Mouse (Mus musculus): ENCODE results near the gene Stk32b.

DNA sequence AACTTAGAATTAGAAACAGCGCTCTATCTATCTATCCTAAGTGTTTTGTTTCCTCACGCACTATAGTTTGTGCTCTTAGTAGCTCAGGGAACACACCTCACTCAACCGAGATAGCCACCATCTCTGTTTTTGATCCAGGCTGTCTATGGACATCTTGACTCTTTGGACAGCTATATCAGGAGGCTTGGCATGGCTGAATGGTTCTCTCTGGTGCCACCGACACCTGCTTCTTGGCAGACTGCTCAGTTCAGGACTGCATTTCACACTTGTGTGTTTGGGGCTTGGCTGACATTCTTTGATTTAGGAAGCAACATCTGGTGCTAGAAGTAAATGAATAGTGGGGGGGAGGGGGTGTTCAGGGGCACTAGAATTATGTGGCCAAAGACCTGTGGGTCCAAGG is 162.7 kb downstream of the Stk32b start:
- TF ChIP-seq CTCF (IDR thresholded peaks at IDR 0.05; ENCODE audit: control insufficient read depth, insufficient read depth, insufficient replicate concordance, low read depth, low read length) (no peak), POLR2A (IDR thresholded peaks at IDR 0.05; ENCODE audit: control insufficient read depth, low read depth, low read length) (no peak)

Measured in testis, adult 2 months (tissue).